Mouse (Mus musculus): Measurements from ENCODE around the gene Lrrc27. TPM values are rescaled to one million over a fixed set of nuclear protein-coding genes. Genes with fewer than 3 reads are reported as not detected.

The Lrrc27 gene
- polyA plus RNA-seq, 1 experiment from 2014 or later, result 5.3 TPM

DNA sequence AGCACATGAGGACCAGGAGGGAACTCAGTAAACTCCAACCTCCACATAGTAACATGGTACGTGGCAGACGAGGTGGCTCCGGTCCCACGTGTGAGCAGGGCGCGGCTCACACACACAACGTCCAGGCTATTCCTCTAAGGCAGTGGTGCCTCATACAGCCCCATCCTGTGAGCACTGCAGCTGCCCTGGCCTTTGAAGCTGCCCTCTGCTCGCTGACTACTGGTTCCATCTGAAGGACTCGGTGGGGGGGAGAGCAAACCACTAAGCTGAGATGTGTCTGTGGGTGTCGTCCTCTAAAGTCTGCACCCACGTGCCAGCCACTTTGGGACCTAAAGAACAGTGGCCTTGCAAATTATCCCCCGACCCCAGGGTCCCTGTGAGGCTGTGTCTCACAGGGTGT lies 17.5 kb downstream of the Lrrc27 start:
- Histone ChIP-seq H3K9me3 (replicated peaks) (no peaks in the 10 kb centered on the region), H3K27me3 (ENCODE audit: low read depth, poor library complexity, severe bottlenecking) (no peaks in the 10 kb centered on the region), H3K36me3 (no peaks in the 10 kb centered on the region), H3K27ac (replicated peaks) (no peak overlapping the region), H3K4me3 (no peak overlapping the region), H3K4me1 (peaks cover 18% of the 10 kb centered on the region)
- no peak for DNase-seq (ENCODE audit: low spot score)
- 80% methylated on average over 12 of the region's 12 CpGs for WGBS

DNA sequence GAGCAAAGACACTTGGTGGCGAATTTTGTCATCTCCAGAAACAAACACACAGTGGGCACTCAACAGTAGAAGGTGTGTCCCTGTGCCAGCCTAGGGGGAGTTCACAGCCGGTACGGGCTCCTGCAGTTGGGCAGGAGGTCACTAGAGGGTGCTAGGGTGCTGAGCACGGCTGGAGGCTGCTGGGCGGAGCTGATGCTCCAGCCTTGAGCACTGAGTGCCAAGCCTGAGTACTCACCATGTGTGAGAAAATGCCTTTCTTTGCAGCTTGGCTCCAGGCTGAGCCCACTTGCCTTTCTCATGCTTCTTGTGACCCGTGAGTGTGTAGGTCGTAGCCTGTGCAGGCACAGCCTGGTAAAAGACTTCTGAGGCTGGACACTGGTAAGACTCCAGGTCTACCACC lies 20.9 kb downstream of the Lrrc27 start:
- DNase-seq (ENCODE audit: low spot score), result peak; percentile 78
- no peak overlapping the region for H3K4me3 ChIP-seq
- 3% methylated on average over 7 of the region's 7 CpGs for WGBS
- H3K27me3 ChIP-seq (ENCODE audit: low read depth, poor library complexity, severe bottlenecking), result peaks cover 9% of the 10 kb centered on the region
- no peaks in the 10 kb centered on the region for H3K36me3 ChIP-seq
- H3K9me3 ChIP-seq (replicated peaks), result no peaks in the 10 kb centered on the region
- peak overlapping the region; percentile 58; the same call in 1 of the 2 replicates for H3K27ac ChIP-seq (replicated peaks)
- peaks cover 18% of the 10 kb centered on the region for H3K4me1 ChIP-seq

DNA sequence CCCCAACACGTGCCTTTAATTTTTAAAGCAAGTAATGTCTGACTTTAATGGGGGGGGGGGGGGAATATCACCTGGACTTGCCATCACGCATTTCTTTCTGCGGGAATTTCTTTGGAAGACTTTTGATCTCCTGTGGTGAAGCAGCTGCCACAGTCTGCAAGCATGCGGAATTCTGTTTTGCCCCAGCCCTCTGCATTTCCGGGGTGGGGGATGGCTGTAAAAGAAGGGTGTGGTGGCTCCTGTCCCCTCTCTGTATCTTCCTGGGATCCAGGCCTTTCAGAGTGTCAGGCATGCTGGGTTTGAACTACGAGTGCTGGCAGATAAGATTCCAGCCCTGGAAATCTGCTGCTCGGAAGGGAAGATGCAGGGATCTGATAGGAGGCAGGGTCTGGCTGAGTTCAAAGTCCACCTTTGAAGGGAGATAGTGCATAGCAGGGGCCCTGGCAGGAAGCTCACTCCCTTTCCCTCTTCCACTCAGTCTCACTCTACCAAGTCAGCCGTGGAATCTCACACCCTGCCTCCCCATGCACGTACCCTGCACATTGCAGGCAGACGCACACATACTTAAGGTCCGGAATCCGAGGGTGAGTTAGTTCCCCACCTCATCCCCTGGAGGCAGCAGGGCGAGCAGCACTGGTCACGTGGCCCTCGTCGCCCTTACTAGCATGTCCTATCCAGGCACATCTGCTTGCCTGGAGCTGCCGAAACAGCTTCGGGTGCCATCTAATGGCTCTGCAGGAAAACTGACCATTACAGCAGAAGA lies 21.8 kb downstream of the Lrrc27 start:
- no peaks in the 10 kb centered on the region for H3K9me3 ChIP-seq (replicated peaks)
- peak; percentile 75 for DNase-seq (ENCODE audit: low spot score)
- H3K27ac ChIP-seq (replicated peaks), result peak overlapping the region; percentile 50; the same call in 1 of the 2 replicates
- peaks cover 9% of the 10 kb centered on the region for H3K27me3 ChIP-seq (ENCODE audit: low read depth, poor library complexity, severe bottlenecking)
- 7% methylated on average over 18 of the region's 18 CpGs for WGBS
- peak overlapping the region; percentile 14; the same call in 1 of the 2 replicates for H3K4me3 ChIP-seq
- H3K36me3 ChIP-seq, result no peaks in the 10 kb centered on the region
- H3K4me1 ChIP-seq, result peaks cover 18% of the 10 kb centered on the region

DNA sequence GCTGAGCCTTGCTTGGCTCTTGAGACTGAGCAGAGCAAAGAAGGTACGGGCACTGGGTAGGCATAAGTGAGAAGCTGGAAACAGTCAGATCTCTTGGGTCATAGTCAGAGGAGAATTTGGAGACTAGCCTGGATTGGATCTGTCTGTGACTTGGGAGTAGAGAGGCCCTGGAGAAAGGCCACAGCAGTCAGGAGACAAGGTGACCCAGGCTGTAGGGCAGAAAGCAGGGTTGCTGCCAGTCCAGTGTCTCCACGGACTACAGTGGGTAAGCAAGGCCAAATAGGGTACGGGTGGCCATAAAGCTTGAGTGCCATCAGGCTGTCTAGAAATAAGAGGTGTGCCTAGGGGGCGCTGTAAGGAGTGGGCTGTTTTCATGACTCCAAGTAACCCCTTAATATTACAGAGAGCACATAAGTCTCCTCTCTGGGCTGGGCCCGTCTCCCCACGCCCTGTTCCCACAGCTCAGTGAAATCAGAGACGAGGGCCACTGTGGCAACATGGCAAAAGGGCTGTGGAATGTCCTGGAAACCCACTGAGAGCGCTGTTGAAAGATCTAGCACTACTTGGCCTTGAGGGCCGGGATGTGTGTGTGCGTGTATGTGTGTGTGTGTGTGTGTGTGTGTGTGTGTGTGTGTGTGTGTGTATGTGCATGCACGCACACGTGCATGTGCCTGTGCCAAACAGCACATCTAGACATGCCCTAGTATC lies 23.0 kb downstream of the Lrrc27 start:
- no peak for DNase-seq (ENCODE audit: low spot score)
- H3K9me3 ChIP-seq (replicated peaks), result no peaks in the 10 kb centered on the region
- no peaks in the 10 kb centered on the region for H3K36me3 ChIP-seq
- peaks cover 9% of the 10 kb centered on the region for H3K27me3 ChIP-seq (ENCODE audit: low read depth, poor library complexity, severe bottlenecking)
- 89% methylated on average over 12 of the region's 12 CpGs for WGBS
- H3K27ac ChIP-seq (replicated peaks), result no peak overlapping the region
- H3K4me3 ChIP-seq, result no peak overlapping the region
- peaks cover 18% of the 10 kb centered on the region for H3K4me1 ChIP-seq

DNA sequence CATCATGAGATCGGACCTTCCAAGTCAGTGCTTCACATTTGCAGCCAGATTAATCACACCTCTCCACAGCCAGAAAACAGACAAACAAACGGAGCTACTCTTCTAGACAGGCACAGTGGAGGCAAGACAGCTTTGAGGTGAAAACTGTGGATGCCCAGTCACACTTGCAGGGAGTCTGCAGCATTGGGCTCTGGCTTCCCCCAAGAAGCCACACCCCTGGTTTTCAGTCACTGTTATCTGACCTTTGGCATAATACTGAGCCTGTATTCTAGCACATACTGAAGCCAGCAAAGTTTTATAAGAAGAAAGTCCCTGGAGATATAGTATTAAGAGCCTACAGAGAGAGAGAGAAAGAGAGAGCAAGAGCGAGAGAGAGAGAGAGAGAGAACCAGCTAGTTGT lies 26.6 kb downstream of the Lrrc27 start:
- H3K4me1 ChIP-seq, result peaks cover 16% of the 10 kb centered on the region
- peaks cover 29% of the 10 kb centered on the region for H3K27me3 ChIP-seq (ENCODE audit: low read depth, poor library complexity, severe bottlenecking)
- no peak overlapping the region for H3K4me3 ChIP-seq
- no peaks in the 10 kb centered on the region for H3K9me3 ChIP-seq (replicated peaks)
- 87% methylated on average over 3 of the region's 3 CpGs for WGBS
- no peak for DNase-seq (ENCODE audit: low spot score)
- no peaks in the 10 kb centered on the region for H3K36me3 ChIP-seq
- no peak overlapping the region for H3K27ac ChIP-seq (replicated peaks)

DNA sequence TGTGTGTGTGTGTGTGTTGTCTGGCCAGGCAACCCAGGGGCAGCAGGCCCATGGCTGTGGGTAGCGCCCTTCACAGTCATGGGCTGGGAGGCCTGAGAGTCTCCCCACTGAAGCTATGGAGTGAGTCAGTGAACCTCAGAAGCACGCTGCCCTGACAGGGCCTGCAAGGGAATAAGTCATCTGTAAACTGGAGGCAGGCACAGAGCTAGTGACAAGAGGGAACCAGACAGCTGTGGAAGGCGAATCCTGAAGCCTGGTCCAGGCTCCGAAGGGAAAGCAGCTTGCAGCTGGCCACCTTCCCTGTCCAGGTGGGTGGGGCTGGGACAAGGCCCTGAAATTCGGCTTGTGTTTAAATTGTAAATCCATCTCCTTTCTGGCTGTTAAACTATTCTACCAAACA lies 33.3 kb downstream of the Lrrc27 start:
- H3K4me3 ChIP-seq, result no peak overlapping the region
- 73% methylated on average over 5 of the region's 5 CpGs for WGBS
- no peak overlapping the region for H3K27ac ChIP-seq (replicated peaks)
- no peaks in the 10 kb centered on the region for H3K9me3 ChIP-seq (replicated peaks)
- H3K27me3 ChIP-seq (ENCODE audit: low read depth, poor library complexity, severe bottlenecking), result peaks cover 86% of the 10 kb centered on the region
- DNase-seq (ENCODE audit: low spot score), result no peak
- peaks cover 41% of the 10 kb centered on the region for H3K4me1 ChIP-seq
- H3K36me3 ChIP-seq, result no peaks in the 10 kb centered on the region

DNA sequence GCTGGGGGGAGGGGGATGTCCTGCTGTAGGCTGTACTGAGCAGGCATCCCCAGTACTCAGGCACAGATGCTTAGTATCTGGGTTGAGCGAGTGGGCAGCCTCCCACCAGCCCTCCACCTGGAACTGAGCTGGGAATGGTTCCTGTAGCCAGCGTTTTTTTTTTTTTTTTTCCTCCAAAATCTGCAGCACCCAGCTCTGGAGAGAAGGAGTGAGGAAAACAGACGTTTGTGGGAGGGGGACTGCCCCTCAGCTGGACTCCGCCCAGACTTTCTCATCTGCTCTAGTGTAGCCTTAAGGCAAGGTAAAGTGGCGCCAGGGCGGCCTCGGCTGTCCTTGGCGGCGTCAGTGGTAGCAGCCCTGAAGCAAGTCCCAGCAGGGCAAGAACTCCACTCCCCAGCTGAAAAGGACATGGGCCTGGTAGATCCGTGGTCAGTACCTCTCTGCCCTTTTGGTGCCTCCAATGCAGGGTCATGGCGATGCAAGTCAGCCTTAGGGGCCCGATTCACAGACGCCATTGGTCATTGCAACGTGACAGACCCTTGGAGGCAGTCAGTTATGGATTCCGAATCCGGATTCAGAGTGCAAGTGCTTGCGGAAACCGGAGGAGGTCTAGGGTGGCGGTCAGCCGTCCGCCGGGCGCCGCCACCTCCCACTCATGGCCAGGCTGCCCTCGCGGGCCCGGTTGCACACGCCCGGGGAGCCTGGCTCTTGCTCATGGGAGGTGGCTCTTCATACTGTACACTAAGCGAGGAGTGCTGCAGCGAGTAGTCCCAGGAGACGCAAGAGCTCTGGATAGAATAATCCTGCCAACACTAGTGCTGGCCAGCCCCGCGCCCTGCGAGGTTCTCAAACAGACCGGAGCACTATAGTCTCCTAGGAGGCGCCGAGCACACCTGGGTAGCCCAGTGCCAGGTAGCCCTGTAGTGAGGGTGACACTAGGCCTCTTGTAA lies 34.4 kb downstream of the Lrrc27 start:
- peak overlapping the region; percentile 75 for H3K4me3 ChIP-seq
- H3K27ac ChIP-seq (replicated peaks), result peak overlapping the region; percentile 90
- DNase-seq (ENCODE audit: low spot score), result peak; percentile 62
- no peaks in the 10 kb centered on the region for H3K36me3 ChIP-seq
- peaks cover 49% of the 10 kb centered on the region for H3K4me1 ChIP-seq
- 2% methylated on average over 38 of the region's 38 CpGs for WGBS
- peaks cover 87% of the 10 kb centered on the region for H3K27me3 ChIP-seq (ENCODE audit: low read depth, poor library complexity, severe bottlenecking)
- no peaks in the 10 kb centered on the region for H3K9me3 ChIP-seq (replicated peaks)

DNA sequence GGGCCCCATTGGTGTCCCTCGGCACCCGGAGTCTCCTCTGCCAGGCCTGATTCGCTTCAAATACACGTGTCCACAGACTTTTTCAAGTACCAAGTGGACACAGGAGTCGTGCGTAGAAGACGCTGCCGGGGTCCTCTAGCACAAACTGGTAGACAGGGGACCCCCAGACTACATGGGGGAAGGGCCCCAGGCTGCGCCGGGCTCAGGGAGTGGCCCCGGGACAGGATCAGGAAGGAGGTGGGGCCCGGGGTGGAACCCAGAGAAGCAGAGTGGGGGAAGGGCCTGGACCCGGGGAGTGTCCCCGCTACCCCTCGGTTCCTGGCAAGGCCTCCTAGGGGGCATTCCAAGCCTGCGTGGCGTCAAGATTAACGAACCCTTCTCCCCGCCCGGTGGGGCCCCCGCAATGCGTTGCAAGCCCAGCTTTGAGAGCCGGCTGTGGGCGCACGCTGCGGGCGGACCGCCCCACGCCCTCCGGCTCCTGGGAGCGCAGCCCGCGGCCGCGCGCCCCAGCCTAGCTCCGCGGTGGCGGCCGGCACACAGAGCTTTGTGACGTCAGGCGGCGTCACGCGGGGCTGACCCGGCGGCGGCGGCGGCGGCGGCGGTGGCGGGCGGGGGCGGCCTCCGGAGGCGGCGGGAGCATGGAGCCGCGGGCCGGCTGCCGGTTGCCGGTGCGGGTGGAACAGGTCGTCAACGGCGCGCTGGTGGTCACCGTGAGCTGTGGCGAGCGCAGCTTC lies 35.3 kb downstream of the Lrrc27 start, which contains the start of gene Pwwp2b:
Pwwp2b (plus strand) TSS at position 602 of the 734 bp plus-strand sequence.
- no peaks in the 10 kb centered on the region for H3K9me3 ChIP-seq (replicated peaks)
- H3K4me1 ChIP-seq, result peaks cover 44% of the 10 kb centered on the region
- peak within 1 kb of the TSS; percentile 90 for H3K27ac ChIP-seq (replicated peaks)
- H3K27me3 ChIP-seq (ENCODE audit: low read depth, poor library complexity, severe bottlenecking), result peaks cover 93% of the 10 kb centered on the region
- peak; percentile 81 for DNase-seq (ENCODE audit: low spot score)
- no peaks in the 10 kb centered on the region for H3K36me3 ChIP-seq
- H3K4me3 ChIP-seq, result peak within 1 kb of the TSS; percentile 75
- WGBS, result under 1% methylated on average over 72 of the region's 72 CpGs

DNA sequence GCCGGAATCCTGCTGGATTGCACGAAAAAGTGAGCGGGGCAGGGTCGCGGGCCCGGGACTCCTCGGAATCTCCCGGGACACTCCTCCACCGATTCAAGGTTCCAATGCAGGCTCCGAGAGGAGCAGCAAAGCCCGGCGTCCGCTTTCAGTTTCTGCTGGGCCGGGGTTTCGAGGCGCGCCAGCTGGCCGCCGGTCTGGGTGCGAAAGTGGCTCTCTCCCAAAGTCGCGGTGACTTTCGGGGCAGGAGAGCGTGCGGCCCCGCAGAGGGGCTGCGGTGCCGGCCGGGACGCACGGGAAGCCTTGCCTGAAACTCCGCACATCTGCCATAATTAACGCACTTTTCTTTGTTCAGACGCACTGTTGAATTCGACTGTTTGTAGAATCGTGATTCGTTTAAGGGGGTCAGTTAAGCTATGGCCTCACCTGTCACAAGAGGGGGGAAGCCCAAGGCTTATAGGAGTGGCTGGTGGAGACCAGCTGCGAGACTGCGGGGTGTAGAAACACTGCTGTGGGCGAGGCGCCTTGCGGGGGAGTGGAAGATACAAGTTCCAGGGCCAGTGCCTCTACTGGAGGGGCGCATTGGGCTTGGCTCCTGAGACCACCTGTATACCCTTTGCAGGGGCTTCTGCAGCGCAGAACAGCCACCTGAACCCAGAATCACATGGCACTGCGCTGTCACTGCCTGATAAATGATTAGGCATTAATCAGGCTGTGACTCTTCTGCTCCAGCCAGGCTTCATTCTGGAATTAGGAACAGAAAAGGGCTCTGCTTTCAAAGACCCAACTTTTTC lies 36.0 kb downstream of the Lrrc27 start:
- peaks cover 90% of the 10 kb centered on the region for H3K27me3 ChIP-seq (ENCODE audit: low read depth, poor library complexity, severe bottlenecking)
- no peaks in the 10 kb centered on the region for H3K36me3 ChIP-seq
- no peak for DNase-seq (ENCODE audit: low spot score)
- peak overlapping the region; percentile 90 for H3K27ac ChIP-seq (replicated peaks)
- H3K4me3 ChIP-seq, result peak overlapping the region; percentile 75
- WGBS, result 2% methylated on average over 45 of the region's 45 CpGs
- H3K9me3 ChIP-seq (replicated peaks), result no peaks in the 10 kb centered on the region
- peaks cover 42% of the 10 kb centered on the region for H3K4me1 ChIP-seq

DNA sequence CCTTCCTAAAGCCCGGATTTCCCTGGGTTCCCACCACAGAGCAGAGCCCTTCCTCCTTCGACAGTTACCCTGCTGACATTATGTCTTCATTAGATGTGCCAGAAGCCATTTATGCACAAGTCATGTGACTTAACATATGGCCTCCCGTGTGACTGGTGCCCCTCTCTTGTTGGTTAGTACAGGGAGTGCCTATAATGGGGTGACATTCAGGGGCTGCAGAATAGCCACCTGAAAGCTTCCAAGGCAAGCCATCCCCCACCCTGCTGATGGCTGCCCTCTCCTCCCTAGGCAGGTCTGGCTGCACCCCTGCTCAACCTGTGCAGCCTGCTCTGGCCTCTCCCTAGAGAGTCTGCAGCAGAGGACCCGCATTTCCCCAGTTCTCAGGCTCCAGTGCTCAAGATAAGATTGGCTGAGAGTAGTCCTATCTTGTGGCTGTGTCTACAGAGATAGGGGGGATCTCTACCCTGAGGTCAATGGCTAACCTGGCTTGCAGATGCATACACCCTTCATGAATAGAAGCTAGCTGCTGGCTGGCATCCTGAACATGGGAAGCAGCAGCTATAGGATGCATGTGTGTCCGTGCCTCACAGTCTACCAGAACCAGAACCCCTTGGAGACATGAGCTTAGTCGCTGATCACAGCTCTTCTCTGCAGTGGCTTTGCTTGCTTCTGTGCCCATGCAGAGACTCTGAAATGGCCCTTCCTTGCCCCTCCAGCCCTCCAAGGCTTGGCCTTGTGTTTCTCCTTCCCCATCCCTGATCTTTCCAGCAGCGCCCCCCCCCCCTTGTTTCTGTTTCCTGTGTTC lies 36.8 kb downstream of the Lrrc27 start:
- Histone ChIP-seq H3K4me1 (peaks cover 42% of the 10 kb centered on the region), H3K27ac (replicated peaks) (no peak overlapping the region), H3K27me3 (ENCODE audit: low read depth, poor library complexity, severe bottlenecking) (peaks cover 82% of the 10 kb centered on the region), H3K36me3 (no peaks in the 10 kb centered on the region), H3K9me3 (replicated peaks) (no peaks in the 10 kb centered on the region), H3K4me3 (peak overlapping the region; percentile 75)
- WGBS, result 47% methylated on average over 7 of the region's 7 CpGs
- DNase-seq (ENCODE audit: low spot score), result no peak

DNA sequence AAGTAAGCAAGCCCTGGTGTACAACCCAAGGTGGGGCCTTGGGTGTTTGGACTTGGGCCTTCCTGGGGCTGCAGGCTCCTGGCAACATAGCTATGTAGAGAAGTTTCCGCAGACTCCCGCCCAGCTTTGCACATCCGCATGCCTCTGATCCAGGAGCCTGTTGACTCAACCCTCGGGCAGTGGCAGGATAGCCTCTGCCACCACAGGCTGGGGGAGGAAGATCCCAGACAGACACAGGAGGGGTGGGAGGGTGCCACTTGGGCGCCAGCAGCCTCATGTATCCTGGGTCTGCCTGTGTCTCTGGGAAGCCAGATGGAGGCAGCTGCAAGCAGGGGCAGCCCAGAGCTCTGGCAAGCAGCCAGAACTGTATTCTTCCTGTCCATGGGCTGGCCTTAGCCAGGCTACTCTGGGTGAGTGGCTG lies 39.1 kb downstream of the Lrrc27 start:
- H3K27ac ChIP-seq (replicated peaks), result no peak overlapping the region
- H3K4me3 ChIP-seq, result no peak overlapping the region
- peaks cover 36% of the 10 kb centered on the region for H3K4me1 ChIP-seq
- peaks cover 59% of the 10 kb centered on the region for H3K27me3 ChIP-seq (ENCODE audit: low read depth, poor library complexity, severe bottlenecking)
- WGBS, result 77% methylated on average over 5 of the region's 5 CpGs
- H3K36me3 ChIP-seq, result peaks cover 18% of the 10 kb centered on the region
- H3K9me3 ChIP-seq (replicated peaks), result no peaks in the 10 kb centered on the region
- no peak for DNase-seq (ENCODE audit: low spot score)

Data from midbrain, embryonic 10.5 days (tissue).